Mouse (Mus musculus) hindbrain, embryonic 13.5 days (tissue): Measurements from ENCODE around the gene Rps6kb1. TPM values are rescaled to one million over a fixed set of nuclear protein-coding genes. Genes with fewer than 3 reads are reported as not detected.
"Not testable (repeated sequence)": the region's sequence is repeated elsewhere in the genome, so short reads cannot be mapped to it uniquely, and the experiment has no call there.

ENCODE experiments used
- ATAC-seq: fragments of 200-750 bp; cut with Nextera tagmentation; 2 replicates; pipeline ENCODE4 v1.8.0; 2017; ENCODE audit warnings: moderate TSS enrichment; ENCODE audit not compliant: low FRiP score
- H3K27ac ChIP-seq: fragments of 300-500 bp; sonication (generic); 2 replicates; pipeline ENCODE4 v1.5.1; 2015; ENCODE audit warnings: inconsistent platforms, mild to moderate bottlenecking, moderate library complexity
- H3K27me3 ChIP-seq: fragments of 300-500 bp; sonication (generic); 2 replicates; pipeline ENCODE4 v1.6.1; 2015; ENCODE audit warnings: mild to moderate bottlenecking, inconsistent platforms
- H3K36me3 ChIP-seq: fragments of 300-500 bp; sonication (generic); 2 replicates; pipeline ENCODE4 v1.6.1; 2015; ENCODE audit warnings: mild to moderate bottlenecking, inconsistent platforms
- H3K4me1 ChIP-seq: fragments of 300-500 bp; sonication (generic); replicated peaks from 2 replicates; pipeline ENCODE4 v1.6.1; 2015; ENCODE audit warnings: inconsistent platforms
- H3K4me2 ChIP-seq: fragments of 300-500 bp; sonication (generic); 2 replicates; pipeline ENCODE4 v1.6.1; 2015; ENCODE audit warnings: inconsistent platforms, mild to moderate bottlenecking, moderate library complexity
- H3K4me3 ChIP-seq: fragments of 300-500 bp; sonication (generic); 2 replicates; pipeline ENCODE4 v1.5.1; 2015; ENCODE audit warnings: mild to moderate bottlenecking, inconsistent platforms
- H3K9ac ChIP-seq: fragments of 300-500 bp; sonication (generic); 2 replicates; pipeline ENCODE4 v1.6.1; 2015; ENCODE audit warnings: mild to moderate bottlenecking, inconsistent platforms
- H3K9me3 ChIP-seq: fragments of 300-500 bp; sonication (generic); 2 replicates; pipeline ENCODE4 v1.6.1; 2016; ENCODE audit warnings: inconsistent platforms
- WGBS: fragments of 180-500 bp; shearing (Covaris S2); methylation state at CpG from one replicate; pipeline ENCODE4 v1.1.7; 2015; 5-methylcytosine and 5-hydroxymethylcytosine counted together
- polyA plus RNA-seq: library from polyadenylated mRNA; unstranded; fragments of >200 nt; fragmentation: Nextera tagmentation; extraction: Ambion mirVana; gene quantifications from 2 replicates; pipeline ENCODE4 v1.2.1, GENCODE M21; 2015

Rps6kb1 gene
- polyA plus RNA-seq, 1 experiment from 2014 or later: 62.4 TPM

GRCm38 (mm10) chr11:86553525-86553924 lies 8.9 kb upstream of the Rps6kb1 start:
- H3K4me3 ChIP-seq: no peak overlapping the region
- no peaks in the 10 kb centered on the region for H3K4me1 ChIP-seq
- no peak overlapping the region for H3K4me2 ChIP-seq
- no peaks in the 10 kb centered on the region for H3K9me3 ChIP-seq
- WGBS: 89% methylated on average over 6 of the region's 6 CpGs
- no peak overlapping the region for H3K27ac ChIP-seq
- no peaks in the 10 kb centered on the region for H3K27me3 ChIP-seq
- ATAC-seq: no peak
- peaks cover 27% of the 10 kb centered on the region for H3K36me3 ChIP-seq
- H3K9ac ChIP-seq: no peak overlapping the region

- ATAC-seq: no peak
- H3K4me3 ChIP-seq: no peak overlapping the region
- H3K27me3 ChIP-seq: no peaks in the 10 kb centered on the region
- H3K9ac ChIP-seq: no peak overlapping the region
- H3K27ac ChIP-seq: no peak overlapping the region
- H3K4me1 ChIP-seq: peaks cover 21% of the 10 kb centered on the region
- peaks cover 11% of the 10 kb centered on the region; the same call in 1 of the 2 replicates for H3K36me3 ChIP-seq
- 100% methylated on average over 1 of the region's 1 CpGs for WGBS
- no peak overlapping the region for H3K4me2 ChIP-seq
- H3K9me3 ChIP-seq: no peaks in the 10 kb centered on the region
These were observed 2.8 kb upstream of the Rps6kb1 start for GRCm38 (mm10) chr11:86547412-86547811.

GRCm38 (mm10) chr11:86545556-86545955 lies 951 bp upstream of the Rps6kb1 start:
- H3K4me1 ChIP-seq: peaks cover 29% of the 10 kb centered on the region
- peaks cover 11% of the 10 kb centered on the region for H3K36me3 ChIP-seq
- no peaks in the 10 kb centered on the region for H3K27me3 ChIP-seq
- no peaks in the 10 kb centered on the region for H3K9me3 ChIP-seq
- 83% methylated on average over 8 of the region's 8 CpGs for WGBS
- H3K4me2 ChIP-seq: peak overlapping the region; percentile 59
- ATAC-seq: no peak
- H3K4me3 ChIP-seq: peak overlapping the region; percentile 94
- 0 out of 2 replicates have a peak overlapping the region, but pooled peaks have one; percentile 9 for H3K9ac ChIP-seq
- no peak overlapping the region for H3K27ac ChIP-seq

DNA sequence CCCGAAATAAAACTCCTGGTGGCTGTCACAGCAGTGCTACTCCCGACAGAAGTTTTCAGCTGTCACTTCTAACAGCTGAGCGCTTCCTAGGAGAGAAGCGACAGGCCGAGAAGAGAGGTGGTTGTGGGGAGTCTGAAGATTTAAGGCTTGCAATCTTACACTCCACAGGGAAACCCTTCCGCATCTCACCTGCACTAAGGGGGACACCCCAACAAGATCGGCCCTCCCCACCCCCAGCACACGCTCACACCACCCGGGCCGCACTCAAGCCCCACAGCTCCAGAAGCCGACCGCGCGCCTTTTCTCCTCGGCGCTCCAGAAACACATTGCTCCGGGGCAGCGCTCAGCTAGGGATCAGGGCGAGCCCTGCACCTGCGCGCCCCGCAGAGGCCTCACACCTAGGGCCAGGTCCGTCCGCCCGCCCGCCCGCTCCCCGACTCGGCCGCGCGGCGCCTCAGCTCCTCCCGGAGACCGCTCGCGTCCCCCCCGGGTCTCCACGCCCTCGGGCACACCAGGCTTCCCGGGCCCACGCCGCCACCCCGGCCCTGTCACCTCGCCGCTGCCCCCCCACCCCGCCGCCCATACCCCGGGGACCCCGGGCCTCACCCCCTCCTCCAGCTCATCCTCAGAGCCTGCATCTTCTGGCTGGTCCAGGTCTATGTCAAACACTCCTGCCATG lies 506 bp downstream of the Rps6kb1 start:
- Histone ChIP-seq H3K9ac (peak overlapping the region; percentile 97), H3K9me3 (no peaks in the 10 kb centered on the region), H3K4me1 (peaks cover 29% of the 10 kb centered on the region), H3K27me3 (no peaks in the 10 kb centered on the region), H3K4me3 (peak overlapping the region; percentile 94), H3K4me2 (peak overlapping the region; percentile 85), H3K27ac (peak overlapping the region; percentile 91), H3K36me3 (no peaks in the 10 kb centered on the region; the same call in 1 of the 2 replicates)
- ATAC-seq: peak; percentile 84
- WGBS: 2% methylated on average over 39 of the region's 50 CpGs

DNA sequence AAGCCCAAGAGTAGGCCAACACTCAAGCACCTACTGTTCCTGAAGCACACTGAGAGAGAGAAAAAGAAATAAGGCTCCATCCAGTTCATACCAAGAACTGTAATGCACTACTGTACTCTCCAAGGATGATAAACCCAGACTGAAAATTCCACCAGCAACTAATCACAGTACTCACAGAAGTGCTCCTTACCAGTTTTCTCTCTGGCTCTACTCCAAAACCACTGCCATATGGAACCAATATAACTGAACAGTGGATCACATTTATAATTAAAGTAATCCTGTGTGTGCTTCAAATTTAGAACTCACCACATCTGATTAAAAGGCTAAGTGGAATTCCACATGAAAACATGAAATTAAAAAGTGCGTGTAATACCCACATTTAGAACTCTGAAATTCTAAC lies 1.8 kb downstream of the Rps6kb1 start:
- ATAC-seq: no peak
- Histone ChIP-seq H3K9ac (no peak overlapping the region), H3K4me1 (peaks cover 29% of the 10 kb centered on the region), H3K27ac (no peak overlapping the region), H3K36me3 (no peaks in the 10 kb centered on the region; the same call in none of the 2 replicates), H3K4me3 (no peak overlapping the region), H3K4me2 (no peak overlapping the region), H3K27me3 (no peaks in the 10 kb centered on the region), H3K9me3 (no peaks in the 10 kb centered on the region)
- 94% methylated on average over 1 of the region's 1 CpGs for WGBS

GRCm38 (mm10) chr11:86540476-86540845 lies 4.1 kb downstream of the Rps6kb1 start:
- Histone ChIP-seq H3K27me3 (no peaks in the 10 kb centered on the region), H3K9me3 (no peaks in the 10 kb centered on the region), H3K4me1 (peaks cover 25% of the 10 kb centered on the region), H3K4me3 (no peak overlapping the region), H3K9ac (no peak overlapping the region), H3K4me2 (no peak overlapping the region), H3K27ac (no peak overlapping the region), H3K36me3 (no peaks in the 10 kb centered on the region; the same call in none of the 2 replicates)
- 92% methylated on average over 2 of the region's 2 CpGs for WGBS
- no peak for ATAC-seq

DNA sequence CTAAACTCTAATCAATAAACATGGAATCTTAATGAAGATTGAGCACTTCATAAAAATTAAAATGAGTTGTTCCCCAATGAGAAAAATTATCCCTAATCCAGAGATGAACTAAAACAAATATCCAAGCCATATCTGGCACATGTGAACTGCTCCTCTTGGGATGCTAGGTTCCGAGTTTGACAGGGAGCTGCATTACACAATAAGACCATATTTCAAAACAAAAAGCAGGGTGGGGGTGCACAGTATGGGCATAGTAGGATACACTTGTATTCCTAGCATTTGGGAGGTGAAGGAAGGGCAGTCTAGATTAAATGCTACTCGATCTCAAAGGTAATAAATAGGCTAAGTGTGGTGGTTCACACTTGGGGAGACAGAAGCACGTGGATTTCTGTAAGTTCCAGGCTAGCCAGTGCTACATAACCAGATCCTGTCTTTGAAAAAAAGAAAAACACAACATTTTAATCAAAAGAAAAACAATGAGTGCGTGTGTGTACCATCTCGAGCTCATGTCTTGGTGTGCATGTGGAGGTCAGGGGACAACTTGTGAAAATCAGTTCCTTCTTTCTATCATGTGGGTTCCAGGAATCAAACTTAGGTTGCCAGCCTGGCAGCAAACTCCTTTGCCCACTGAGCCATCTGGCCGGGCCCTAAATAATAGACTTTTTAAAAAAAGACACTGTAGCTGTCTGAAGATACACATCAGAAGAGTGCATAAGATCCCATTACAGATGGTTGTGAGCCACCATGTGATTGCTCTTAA lies 4.7 kb downstream of the Rps6kb1 start:
- no peak overlapping the region for H3K4me2 ChIP-seq

DNA sequence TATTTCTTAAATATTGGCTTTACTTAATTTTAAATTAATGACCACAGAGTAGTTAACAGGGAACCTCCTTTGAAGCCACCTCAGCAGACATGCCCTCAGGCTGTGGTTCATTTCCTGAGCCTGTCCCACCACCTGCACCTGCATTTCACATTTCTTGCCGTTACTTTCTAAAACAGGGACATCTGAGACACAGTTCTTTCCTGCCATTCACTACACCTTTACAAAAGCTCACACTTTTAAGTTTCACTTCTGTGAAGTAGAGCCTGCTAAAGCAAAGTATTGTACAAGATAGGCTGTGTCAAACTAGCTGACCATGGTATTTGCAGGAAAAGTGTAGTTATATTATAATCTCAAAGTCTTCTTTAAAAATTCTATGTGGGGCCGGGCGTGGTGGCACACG lies 5.8 kb downstream of the Rps6kb1 start:
- whole genome bisulfite sequencing: 94% methylated on average over 4 of the region's 4 CpGs
- no peak overlapping the region for H3K9ac ChIP-seq
- no peaks in the 10 kb centered on the region for H3K9me3 ChIP-seq
- peaks cover 20% of the 10 kb centered on the region for H3K4me1 ChIP-seq
- peaks cover 7% of the 10 kb centered on the region for H3K36me3 ChIP-seq
- H3K4me2 ChIP-seq: no peak overlapping the region
- no peak for ATAC-seq
- H3K27ac ChIP-seq: no peak overlapping the region
- H3K27me3 ChIP-seq: no peaks in the 10 kb centered on the region
- H3K4me3 ChIP-seq: no peak overlapping the region

More for the DNA sequence above, 4.7 kb downstream of the Rps6kb1 start:
- no peak overlapping the region for H3K4me3 ChIP-seq
- H3K27ac ChIP-seq: no peak overlapping the region
- H3K9ac ChIP-seq: no peak overlapping the region
- H3K4me1 ChIP-seq: peaks cover 22% of the 10 kb centered on the region
- 95% methylated on average over 6 of the region's 6 CpGs for WGBS
- no peak for ATAC-seq
- H3K27me3 ChIP-seq: no peaks in the 10 kb centered on the region
- H3K9me3 ChIP-seq: no peaks in the 10 kb centered on the region
- H3K36me3 ChIP-seq: peaks cover under 1% of the 10 kb centered on the region

- H3K27ac ChIP-seq: no peak overlapping the region
- no peak for ATAC-seq
- no peaks in the 10 kb centered on the region for H3K9me3 ChIP-seq
- H3K36me3 ChIP-seq: peaks cover 39% of the 10 kb centered on the region
- H3K4me1 ChIP-seq: no peaks in the 10 kb centered on the region
- H3K27me3 ChIP-seq: no peaks in the 10 kb centered on the region
- no peak overlapping the region for H3K9ac ChIP-seq
- 98% methylated on average over 5 of the region's 5 CpGs for WGBS
- H3K4me3 ChIP-seq: no peak overlapping the region
- no peak overlapping the region for H3K4me2 ChIP-seq
These were observed 10.2 kb downstream of the Rps6kb1 start for GRCm38 (mm10) chr11:86534201-86534910.

- H3K36me3 ChIP-seq: peaks cover 48% of the 10 kb centered on the region
- not testable (repeated sequence) for H3K9ac ChIP-seq, H3K27ac ChIP-seq, H3K4me2 ChIP-seq, H3K4me1 ChIP-seq, H3K27me3 ChIP-seq, ATAC-seq, H3K4me3 ChIP-seq, H3K9me3 ChIP-seq
- WGBS: 95% methylated on average over 6 of the region's 6 CpGs
These were observed 11.3 kb downstream of the Rps6kb1 start for GRCm38 (mm10) chr11:86533302-86533701.

GRCm38 (mm10) chr11:86532834-86533233 lies 11.8 kb downstream of the Rps6kb1 start:
- no peaks in the 10 kb centered on the region for H3K27me3 ChIP-seq
- H3K4me2 ChIP-seq: no peak overlapping the region
- peaks cover 51% of the 10 kb centered on the region for H3K36me3 ChIP-seq
- no peak overlapping the region for H3K27ac ChIP-seq
- no peak overlapping the region for H3K9ac ChIP-seq
- no peak overlapping the region for H3K4me3 ChIP-seq
- WGBS: 85% methylated on average over 1 of the region's 1 CpGs
- H3K4me1 ChIP-seq: no peaks in the 10 kb centered on the region
- ATAC-seq: no peak
- no peaks in the 10 kb centered on the region for H3K9me3 ChIP-seq

GRCm38 (mm10) chr11:86527528-86527927 lies 17.1 kb downstream of the Rps6kb1 start:
- Histone ChIP-seq H3K4me1 (no peaks in the 10 kb centered on the region), H3K27me3 (no peaks in the 10 kb centered on the region), H3K36me3 (peaks cover 78% of the 10 kb centered on the region), H3K9ac (no peak overlapping the region), H3K9me3 (no peaks in the 10 kb centered on the region), H3K4me3 (no peak overlapping the region), H3K27ac (no peak overlapping the region), H3K4me2 (no peak overlapping the region)
- no peak for ATAC-seq
- 95% methylated on average over 4 of the region's 4 CpGs for WGBS
